Mouse (Mus musculus) inflammation-experienced regulatory T-cells (primary cell): Measurements from ENCODE around the gene Olfr1257. TPM values are rescaled to one million over a fixed set of nuclear protein-coding genes. Genes with fewer than 3 reads are reported as not detected.

Source experiments
- polyA plus RNA-seq, 2 experiments: library from polyadenylated mRNA; unstranded; fragments of 100-300 nt; shearing (Covaris generic); gene quantifications; one replicate each; pipeline ENCODE4 v1.2.1; 2017

Gene Olfr1257
- polyA plus RNA-seq: not detected

DNA sequence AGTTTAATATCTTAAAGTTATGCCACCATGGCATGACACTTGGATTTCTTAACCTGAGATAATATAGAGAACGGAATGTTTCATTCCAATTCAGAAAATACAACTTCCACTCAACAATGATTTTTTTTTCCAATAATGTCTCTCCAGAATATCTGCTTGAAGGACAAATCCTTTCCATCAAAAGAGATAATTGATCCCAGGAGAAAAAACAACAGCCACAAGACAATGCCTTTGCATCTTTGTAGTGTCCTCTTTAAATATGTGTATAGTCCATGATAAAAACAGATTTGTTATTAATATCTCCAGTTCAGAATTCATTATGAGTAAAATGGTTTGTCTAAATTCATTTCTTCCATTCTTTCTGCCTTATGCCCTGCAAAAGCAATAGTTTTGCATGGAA is at the start of gene Olfr1257:
TSS of gene Olfr1257 (plus strand) at position 301 of the 400 bp plus-strand sequence.

DNA sequence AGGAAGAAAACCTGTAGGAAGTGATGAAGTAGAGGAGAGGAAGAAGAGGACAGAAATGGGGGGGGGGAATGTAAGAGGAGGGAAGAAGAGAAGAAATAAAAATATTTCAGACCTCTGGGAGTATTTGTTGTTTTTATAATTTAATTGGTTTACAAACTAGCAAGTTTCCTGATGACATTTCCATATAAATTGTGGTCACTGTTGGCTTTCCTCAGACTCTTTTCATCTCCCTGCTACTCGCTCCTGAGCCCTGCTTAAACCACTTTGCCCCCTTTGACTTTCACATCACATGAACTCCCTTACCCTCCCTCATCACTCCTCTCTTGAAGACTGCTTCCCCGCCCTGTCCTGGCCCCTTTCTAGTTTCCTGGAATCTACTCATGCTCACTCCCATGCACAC is 36.8 kb upstream of the Olfr1257 start, which contains the start of gene Olfr1256:
TSS of gene Olfr1256 (minus strand) at position 101 of the 400 bp plus-strand sequence.

DNA sequence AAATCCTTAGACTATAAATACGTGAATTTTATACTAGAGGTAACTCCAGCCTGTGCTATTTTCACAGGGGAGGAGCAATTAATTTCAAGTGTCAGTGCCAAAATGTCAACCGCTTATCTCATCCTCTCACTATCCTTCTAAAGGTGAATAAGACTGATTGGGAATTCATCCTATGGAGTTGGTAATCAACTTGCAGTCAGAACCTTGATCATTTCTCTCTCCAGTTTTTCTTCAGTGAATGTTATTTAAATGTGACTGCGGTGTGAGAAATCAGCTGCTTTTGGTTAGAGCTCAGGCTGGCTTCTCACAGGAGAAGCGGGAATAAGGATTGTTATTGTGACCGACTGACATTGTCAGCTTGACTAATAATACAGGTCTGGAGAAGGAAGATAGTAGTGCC is 30.1 kb upstream of the Olfr1257 start, which contains the start of gene Olfr48:
TSS of gene Olfr48 (minus strand) at position 101 of the 400 bp plus-strand sequence.

DNA sequence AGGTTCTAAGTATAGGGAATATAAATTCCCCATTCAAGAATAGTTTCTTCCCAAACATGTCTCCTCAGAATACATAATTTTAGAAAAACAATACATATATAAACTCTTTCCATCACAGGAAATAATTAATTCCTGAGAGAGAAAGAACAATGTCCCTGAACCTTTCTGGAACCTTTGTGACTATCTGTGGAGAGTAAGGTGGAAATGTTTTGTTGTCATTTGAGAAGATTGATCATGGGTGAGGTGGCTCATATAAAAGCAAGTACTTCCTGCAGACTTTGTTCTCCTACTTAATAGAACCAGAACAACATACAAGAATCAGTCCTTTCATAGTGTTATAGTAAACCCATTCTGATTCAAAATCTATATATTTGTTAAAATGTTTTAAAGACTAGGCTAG is 48.8 kb downstream of the Olfr1257 start, which contains the start of gene Olfr1258:
TSS of gene Olfr1258 (plus strand) at position 301 of the 400 bp plus-strand sequence.

Other genes with a start within 250 kb of the Olfr1257 start
- gene Olfr1249, start 243.5 kb upstream of the Olfr1257 start, polyA plus RNA-seq: not detected
- under 1 TPM in 1 of 2 experiments, not detected in 1; 0.09 TPM for gene Olfr1250, start 217.0 kb upstream of the Olfr1257 start, polyA plus RNA-seq
- gene Olfr1251, start 206.5 kb upstream of the Olfr1257 start, polyA plus RNA-seq: not detected
- not detected for gene Olfr1252, start 153.4 kb upstream of the Olfr1257 start, polyA plus RNA-seq
- not detected for gene Olfr1253, start 121.3 kb upstream of the Olfr1257 start, polyA plus RNA-seq
- not detected for gene Olfr1254, start 84.8 kb upstream of the Olfr1257 start, polyA plus RNA-seq
- gene Olfr1255, start 66.4 kb upstream of the Olfr1257 start, polyA plus RNA-seq: not detected
- gene Olfr1256, start 36.9 kb upstream of the Olfr1257 start, polyA plus RNA-seq: not detected
- gene Olfr48, start 30.2 kb upstream of the Olfr1257 start, polyA plus RNA-seq: under 1 TPM in 1 of 2 experiments, not detected in 1; 0.67 TPM
- under 1 TPM in 1 of 2 experiments, not detected in 1; 0.37 TPM for gene Olfr1258, start 48.9 kb downstream of the Olfr1257 start, polyA plus RNA-seq
- gene Olfr1259, start 70.2 kb downstream of the Olfr1257 start, polyA plus RNA-seq: under 1 TPM in 1 of 2 experiments, not detected in 1; 0.08 TPM
- not detected for gene Olfr1260, start 95.9 kb downstream of the Olfr1257 start, polyA plus RNA-seq
- under 1 TPM in 1 of 2 experiments, not detected in 1; 0.38 TPM for gene Olfr1261, start 112.8 kb downstream of the Olfr1257 start, polyA plus RNA-seq
- gene Olfr1262, start 121.7 kb downstream of the Olfr1257 start, polyA plus RNA-seq: not detected
- under 1 TPM; 0.07 to 0.34 TPM for gene Olfr1263, start 133.7 kb downstream of the Olfr1257 start, polyA plus RNA-seq
- under 1 TPM; 0.04 to 0.38 TPM for gene Olfr1264, start 147.1 kb downstream of the Olfr1257 start, polyA plus RNA-seq
- gene Olfr1265, start 156.9 kb downstream of the Olfr1257 start, polyA plus RNA-seq: under 1 TPM; 0.07 to 0.23 TPM
- not detected for gene Olfr140, start 185.2 kb downstream of the Olfr1257 start, polyA plus RNA-seq
- gene Olfr1269, start 243.0 kb downstream of the Olfr1257 start, polyA plus RNA-seq: 1 to 10 TPM in 1 of 2 experiments, under 1 TPM in 1; 0.34 to 4.4 TPM